Mouse (Mus musculus) embryo, embryonic 11 days (tissue): Measurements from ENCODE around the gene Ube2j2.

Source experiments
- DNase-seq: peaks from one replicate; pipeline ENCODE4 v3.0.0-alpha.2; 2015

Gene Ube2j2

DNA sequence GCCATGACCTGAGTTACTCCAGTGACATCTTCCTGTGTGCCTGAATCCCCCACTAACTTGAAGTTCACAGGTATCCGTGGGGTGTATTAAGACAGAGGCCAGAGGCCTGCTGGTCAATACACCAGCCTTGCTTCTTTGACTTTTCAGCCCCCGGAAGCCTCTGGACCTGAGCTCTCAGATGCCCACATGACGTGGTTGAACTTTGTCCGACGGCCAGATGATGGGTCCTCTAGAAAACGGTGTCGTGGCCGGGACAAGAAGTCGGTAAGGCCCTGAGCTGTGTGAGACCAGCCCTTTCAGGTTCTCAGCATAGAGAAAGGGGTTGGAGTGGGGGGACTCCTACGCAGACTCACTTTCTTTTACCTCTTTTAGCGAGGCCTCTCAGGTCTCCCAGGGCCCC is 20.8 kb downstream of the Ube2j2 start:
- no peak for DNase-seq

DNA sequence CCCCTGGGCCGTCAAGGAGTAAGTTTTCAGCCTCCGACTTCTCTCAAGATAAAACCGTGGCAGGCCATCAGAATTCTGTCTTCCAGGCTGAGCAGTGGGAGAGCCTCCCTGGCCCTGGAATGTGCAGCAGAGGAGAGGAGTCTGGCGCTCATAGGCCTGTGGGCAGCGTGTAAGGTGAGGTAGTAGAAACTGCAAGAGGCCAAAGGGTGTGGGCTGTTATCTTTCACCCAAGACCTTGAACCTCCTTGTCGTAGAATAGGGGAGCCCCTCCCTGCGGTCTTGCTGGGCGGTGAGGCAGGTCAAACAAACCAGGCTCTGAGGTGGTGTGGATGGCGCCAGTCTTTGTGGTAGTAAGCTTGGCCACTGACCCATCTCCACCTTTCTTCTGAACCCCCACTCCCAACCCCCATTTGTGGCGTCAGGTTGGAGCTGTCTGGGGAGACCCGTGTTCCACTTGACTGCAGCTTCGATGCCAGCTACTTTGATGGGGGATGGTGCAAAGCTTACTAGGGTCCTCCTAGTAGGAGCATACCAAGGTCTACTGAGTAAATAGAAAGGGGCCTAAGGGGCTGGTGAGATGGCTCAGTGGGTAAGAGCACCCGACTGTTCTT is 25.5 kb downstream of the Ube2j2 start:
- no peak for DNase-seq

DNA sequence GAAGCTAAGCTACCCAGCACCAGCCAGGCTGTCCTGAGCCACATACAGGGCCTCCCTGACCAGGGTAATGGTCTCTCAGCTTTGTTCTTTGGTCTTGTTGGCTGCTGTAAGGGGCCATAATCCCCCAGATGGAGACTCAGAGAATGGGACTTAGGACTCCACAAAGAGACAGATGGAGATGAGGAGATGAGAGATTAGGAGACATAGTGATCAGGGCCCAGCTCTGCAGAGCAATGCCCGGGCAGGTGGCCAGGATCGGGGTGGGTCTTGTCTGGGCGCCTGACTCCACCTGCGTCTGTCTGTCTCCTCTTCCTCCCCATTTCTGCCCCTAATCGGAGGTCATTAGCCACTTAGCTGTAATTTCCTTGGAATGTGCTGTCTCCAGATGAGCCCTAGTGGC is 26.7 kb downstream of the Ube2j2 start:
- DNase-seq = no peak

DNA sequence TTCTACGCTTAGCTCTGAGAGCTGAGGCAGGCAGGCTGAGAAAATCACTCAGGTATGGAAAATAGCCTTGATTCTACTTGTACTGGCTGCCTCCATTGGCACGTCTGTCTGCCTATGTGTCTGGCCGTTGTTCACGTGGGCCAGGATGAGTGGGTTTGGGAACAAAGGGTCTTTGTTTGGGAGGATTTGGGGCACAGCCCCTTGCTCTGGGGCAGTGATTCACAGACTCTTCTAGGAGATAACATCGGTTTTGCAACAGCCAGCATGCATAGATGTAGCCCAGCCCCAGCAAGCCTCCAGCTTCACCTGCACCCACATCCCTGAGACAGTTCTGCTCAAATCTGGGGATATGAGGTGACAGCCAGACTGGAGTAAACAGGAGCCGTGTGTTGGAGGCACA is 29.0 kb downstream of the Ube2j2 start:
- no peak for DNase-seq

DNA sequence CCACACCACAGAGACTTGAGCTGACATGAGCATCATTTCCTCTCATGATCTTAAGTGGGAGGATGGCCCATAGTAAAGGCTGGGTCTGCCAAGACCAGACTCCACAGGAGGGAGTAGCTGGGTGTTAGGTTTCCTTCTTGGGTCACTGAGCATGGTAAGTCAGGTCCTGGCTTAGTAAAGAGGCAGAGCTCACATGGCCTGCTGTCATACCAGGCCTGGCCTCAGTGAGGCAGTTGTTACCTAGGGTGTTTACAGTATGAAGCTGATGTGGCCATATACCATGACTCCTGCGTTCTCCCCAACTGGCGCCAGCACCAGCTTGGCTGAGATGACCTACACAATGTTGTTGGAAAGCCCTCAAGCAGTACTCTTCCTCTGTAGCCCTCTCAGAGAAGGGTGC is 29.6 kb downstream of the Ube2j2 start:
- no peak for DNase-seq

DNA sequence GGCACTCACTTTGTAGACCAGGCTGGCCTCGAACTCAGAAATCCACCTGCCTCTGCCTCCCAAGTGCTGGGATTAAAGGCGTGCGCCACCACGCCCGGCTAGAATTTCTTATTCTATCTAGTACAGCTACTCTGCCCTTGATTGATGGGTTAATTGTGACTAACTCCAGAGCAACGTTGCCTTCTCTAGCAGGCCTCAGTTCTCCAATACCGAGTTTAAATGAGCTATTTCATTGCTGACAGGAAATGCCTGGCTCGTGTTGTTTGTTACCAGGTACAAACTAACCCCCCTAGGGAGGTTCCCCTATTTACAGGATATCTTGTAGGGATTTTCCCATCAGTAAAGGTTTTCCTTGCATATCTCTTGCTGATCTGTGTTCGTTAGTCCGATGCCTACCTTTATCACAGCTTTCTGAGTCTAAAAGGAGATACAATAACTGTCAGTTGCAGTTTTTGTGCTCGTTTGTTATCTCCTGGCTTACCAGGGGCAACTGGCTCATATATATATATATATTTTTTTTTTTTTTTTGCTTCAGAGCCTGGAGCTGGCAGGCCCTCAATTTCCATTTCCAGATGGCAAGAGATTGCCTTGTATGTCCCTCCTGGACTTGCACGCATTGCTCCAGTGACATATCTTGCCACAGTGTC is 37.9 kb downstream of the Ube2j2 start:
- DNase-seq = no peak

DNA sequence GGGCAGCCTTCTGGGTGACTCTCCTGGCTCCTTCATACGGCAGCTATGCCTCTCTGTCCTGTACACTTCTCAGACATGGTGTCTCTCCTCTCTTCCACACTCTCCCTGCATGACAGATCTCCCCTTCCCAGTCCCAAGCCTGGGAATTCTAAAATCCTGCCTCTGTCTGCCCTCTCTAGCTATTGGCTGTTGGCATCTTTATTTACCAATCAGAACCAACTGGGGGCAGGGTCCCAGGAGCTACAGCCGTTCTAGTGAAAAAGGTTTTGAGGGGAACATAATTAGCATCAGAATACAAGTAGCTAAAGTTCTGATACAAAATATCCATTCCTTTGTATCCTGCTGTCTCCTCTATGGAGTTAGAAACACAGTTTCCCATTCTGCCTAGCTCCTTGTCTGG is 40.2 kb downstream of the Ube2j2 start:
- DNase-seq = no peak

DNA sequence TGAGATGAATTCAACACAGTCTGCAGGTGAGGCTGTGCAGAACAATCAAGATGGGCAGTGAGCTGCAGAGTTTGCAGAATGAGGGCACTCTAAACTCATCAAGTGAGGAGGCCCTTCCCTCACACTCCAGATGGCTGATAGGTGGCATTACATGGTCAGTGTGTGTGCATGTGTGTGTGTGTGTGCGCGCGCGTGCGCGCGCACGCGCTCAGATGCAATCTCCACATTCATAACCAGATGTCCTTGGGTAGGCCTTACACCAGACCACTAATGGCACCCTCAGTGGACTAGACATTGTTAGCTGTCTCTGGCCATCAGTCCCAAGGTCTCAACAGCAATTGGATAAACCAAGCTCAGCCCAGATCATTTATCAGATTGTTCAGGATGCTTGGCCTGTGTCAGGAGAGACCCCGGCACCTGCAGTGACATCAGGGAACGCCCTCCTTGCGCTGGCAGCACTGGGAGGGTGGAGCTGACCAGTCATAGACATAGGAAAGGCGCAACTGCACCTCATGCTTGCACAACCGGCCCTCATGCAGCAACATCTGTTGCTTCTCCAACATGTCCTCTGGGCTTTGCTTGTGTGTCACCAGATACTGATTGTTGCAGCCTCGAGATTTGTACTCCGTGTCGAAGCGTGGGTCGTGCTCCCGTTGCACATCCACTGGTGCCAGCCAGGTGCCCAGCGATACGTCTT is 47.7 kb downstream of the Ube2j2 start:
- no peak for DNase-seq

DNA sequence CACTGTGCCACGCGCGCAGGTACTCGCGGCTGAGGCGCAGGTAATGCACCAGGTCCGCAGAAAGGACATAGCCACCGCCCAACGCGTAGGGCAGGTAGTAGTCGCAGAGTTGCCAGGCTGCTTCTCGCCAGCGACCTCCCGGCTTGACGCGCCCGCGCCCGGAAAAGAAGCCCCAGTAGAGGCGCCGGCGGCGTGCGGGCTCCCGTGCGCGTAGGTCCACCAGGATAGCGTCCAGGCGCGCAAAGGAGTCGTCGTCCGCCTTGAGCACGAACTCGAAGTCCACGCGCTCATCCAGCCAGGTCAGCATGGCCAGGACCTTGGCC is 48.2 kb downstream of the Ube2j2 start:
- DNase-seq = no peak

DNA sequence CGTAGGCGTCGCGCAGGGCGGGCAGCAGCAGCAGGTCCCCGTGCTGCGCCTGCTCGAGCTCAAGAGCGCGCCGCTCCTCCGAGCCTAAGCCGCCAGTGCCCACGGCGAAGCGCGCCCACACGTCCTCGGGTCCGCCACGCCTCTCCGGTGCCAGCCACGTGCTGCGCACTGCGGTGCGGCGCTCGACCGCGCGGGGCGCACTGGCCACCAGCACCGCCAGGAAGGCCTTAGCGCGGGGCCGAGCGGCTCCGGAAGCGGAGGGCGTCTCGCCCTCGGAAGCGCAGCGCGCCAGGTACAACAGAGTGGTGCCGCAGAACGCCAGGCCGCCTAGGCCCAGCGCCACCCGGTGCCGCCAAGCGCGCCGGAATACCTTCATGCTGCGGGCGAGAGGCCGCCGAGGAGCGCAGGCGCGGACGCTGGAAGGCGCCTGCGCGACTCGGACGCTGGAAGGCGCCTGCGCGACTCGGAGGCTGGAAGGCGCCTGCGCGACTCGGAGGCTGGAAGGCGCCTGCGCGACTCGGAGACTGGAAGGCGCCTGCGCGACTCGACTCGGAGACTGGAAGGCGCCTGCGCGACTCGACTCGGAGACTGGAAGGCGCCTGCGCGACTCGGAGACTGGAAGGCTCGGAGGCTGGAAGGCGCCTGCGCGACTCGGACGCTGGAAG is 48.7 kb downstream of the Ube2j2 start, which contains the start of the genes B3galt6 and Sdf4:
Gene B3galt6, minus strand, starts transcription at position 409 of the 665 bp plus-strand sequence.
Gene Sdf4, plus strand, starts transcription at position 632 of the 665 bp plus-strand sequence.
- DNase-seq = peak; percentile 90

DNA sequence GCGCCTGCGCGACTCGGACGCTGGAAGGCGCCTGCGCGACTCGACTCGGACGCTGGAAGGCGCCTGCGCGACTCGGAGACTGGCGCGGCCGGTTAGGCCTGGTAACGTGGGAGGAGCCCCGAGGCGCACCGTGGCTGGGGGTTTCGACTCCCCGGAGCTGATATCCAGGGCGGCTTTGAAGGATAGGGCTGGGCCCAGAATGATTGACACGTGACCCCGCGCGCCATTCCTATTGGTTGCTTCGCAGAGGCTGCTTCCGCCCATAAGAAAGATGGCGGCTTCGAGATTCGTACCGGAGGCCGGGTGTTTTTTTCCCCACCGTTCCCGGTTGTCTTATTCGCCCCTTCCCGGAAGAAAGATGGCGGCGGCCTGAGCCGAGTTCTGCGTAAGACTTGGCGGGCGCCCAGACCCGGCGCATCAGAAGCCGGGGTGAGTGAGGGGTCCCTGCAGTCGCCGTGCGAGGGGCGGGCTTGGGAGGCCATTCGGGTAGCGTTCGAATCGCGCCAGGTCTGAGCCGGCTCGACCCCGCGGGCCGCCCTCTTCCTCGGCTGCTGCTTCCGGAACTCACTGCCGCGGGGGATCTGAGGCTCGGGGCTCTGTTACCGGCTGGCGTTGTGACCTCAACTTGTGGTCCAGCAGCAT is 49.4 kb downstream of the Ube2j2 start:
- DNase-seq = peak; percentile 98

DNA sequence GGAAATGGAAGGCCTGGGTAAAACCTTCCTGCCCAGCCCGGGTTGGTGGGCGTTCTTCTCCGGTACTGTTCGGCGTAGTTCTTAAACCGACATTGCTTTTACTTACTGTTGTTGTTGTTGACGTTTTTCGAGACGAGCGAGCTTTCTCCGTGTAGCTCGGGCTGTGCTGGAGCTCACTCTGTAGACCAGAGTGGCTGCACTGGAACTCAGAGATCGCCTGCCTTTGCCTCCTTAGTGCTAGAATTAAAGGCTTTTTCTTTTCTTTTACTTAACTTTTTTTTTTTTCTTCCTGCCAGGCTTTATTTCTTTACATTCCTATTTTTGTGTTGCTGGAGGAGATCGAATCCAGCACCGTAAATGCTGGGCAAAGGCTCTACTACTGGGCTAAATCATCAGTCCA is 50.0 kb downstream of the Ube2j2 start:
- DNase-seq = no peak

DNA sequence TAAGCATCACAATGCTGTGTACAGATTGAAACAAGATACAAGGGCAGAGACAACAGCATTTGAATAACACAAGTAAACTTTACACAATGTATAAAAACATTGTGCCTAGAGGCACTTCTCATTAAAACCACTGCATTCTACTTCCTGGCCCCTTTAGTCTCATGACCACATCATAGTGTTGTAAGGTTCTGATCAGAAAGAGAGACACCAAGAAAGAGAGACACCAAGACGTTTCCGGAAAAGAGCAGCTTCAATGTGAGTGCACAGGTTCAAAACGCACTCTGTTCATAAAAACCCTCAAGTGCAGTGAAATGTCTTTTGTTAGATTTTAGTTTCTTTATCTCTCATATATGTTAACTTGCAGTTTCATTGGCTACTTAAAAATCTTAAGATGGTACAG is 60.5 kb downstream of the Ube2j2 start:
- no peak for DNase-seq

DNA sequence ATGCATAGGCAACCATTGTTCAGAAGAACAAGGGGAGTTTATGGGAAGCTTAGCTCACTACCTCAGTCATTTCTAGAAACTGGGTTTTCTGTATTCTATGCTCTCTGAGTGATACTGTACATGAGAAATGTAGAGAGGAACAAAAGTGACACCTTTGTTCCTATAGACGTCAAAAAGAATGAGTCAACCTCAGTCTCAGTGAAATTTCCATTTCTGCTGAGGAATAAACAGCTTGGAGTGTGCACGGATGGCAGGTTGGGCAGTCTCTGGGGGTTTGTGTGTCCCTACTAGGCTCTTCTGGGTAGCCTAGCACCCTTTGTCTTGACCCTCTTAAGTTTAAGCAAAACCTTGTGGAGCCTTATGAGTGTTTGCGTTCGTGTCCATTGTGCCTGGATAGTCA is 64.7 kb downstream of the Ube2j2 start:
- no peak for DNase-seq
